Mouse (Mus musculus) limb, embryonic 14.5 days (tissue): ENCODE data around the gene Ctsc. TPM values are rescaled to one million over a fixed set of nuclear protein-coding genes. Genes with fewer than 3 reads are reported as not detected.
A peak's percentile ranks its signal among the peaks of the same experiment; 100 is the strongest.

Source experiments
- ATAC-seq: fragments of 200-750 bp; cut with Nextera tagmentation; 2 replicates; pipeline ENCODE4 v1.8.0; 2017; ENCODE audit warnings: low read depth, moderate number of reproducible peaks, moderate TSS enrichment; ENCODE audit not compliant: low FRiP score
- DNase-seq: peaks from one replicate; pipeline ENCODE4 v3.0.0-alpha.2; 2015; ENCODE audit warnings: low spot score
- H3K27ac ChIP-seq: fragments of 300-500 bp; sonication (generic); replicated peaks from 2 replicates; pipeline ENCODE4 v1.5.1; 2014; ENCODE audit warnings: low read depth, mild to moderate bottlenecking, low read length, moderate library complexity, mixed read lengths
- H3K27me3 ChIP-seq: fragments of 300-500 bp; sonication (generic); 2 replicates; pipeline ENCODE4 v1.6.1; 2014; ENCODE audit warnings: low read length, mixed read lengths; ENCODE audit not compliant: control insufficient read depth, insufficient read depth
- H3K36me3 ChIP-seq: fragments of 300-500 bp; sonication (generic); 2 replicates; pipeline ENCODE4 v1.6.1; 2014; ENCODE audit warnings: mild to moderate bottlenecking, low read length, moderate library complexity, mixed read lengths; ENCODE audit not compliant: control insufficient read depth, insufficient read depth
- H3K4me1 ChIP-seq: fragments of 300-500 bp; sonication (generic); 2 replicates; pipeline ENCODE4 v1.6.1; 2014; ENCODE audit warnings: antibody characterized with exemption, low read length, mixed read lengths; ENCODE audit not compliant: control insufficient read depth, insufficient read depth
- H3K4me2 ChIP-seq: fragments of 300-500 bp; sonication (generic); replicated peaks from 2 replicates; pipeline ENCODE4 v1.6.1; 2014; ENCODE audit warnings: low read depth, mild to moderate bottlenecking, low read length, moderate library complexity; ENCODE audit not compliant: severe bottlenecking
- H3K4me3 ChIP-seq: fragments of 300-500 bp; sonication (generic); replicated peaks from 2 replicates; pipeline ENCODE4 v1.5.1; 2014; ENCODE audit warnings: low read length
- H3K9ac ChIP-seq: fragments of 300-500 bp; sonication (generic); 2 replicates; pipeline ENCODE4 v1.6.1; 2014; ENCODE audit warnings: mild to moderate bottlenecking, low read depth, low read length, moderate library complexity; ENCODE audit not compliant: severe bottlenecking
- H3K9me3 ChIP-seq: fragments of 300-500 bp; sonication (generic); 2 replicates; pipeline ENCODE4 v1.6.1; 2016; ENCODE audit warnings: low read length; ENCODE audit not compliant: control insufficient read depth
- POLR2A ChIP-seq: fragments of 200-500 bp; IDR thresholded peaks from 2 replicates; pipeline ENCODE4 v1.8.0; 2012; ENCODE audit warnings: inconsistent platforms, mild to moderate bottlenecking, moderate library complexity, borderline replicate concordance; ENCODE audit not compliant: insufficient read depth, insufficient read length; ENCODE audit errors: extremely low read depth
- WGBS: fragments of 180-500 bp; shearing (Covaris S2); extraction: QIAGEN DNeasy Blood & Tissue Kit; methylation state at CpG from one replicate; pipeline ENCODE4 v1.1.7; 2014; 5-methylcytosine and 5-hydroxymethylcytosine counted together
- polyA plus RNA-seq, 2 experiments: library from polyadenylated mRNA; depleted of rRNA in 1 of 2; stranded (reverse) in 1 of 2; unstranded in 1 of 2; fragments of >200 nt; fragmentation: Nextera tagmentation in 1 of 2; extraction: Ambion mirVana in 1 of 2; gene quantifications; 2 replicates each; pipeline versions ENCODE4 v1.2.1 to v1.2.3; 2012 to 2014

Gene Ctsc
- polyA plus RNA-seq, 2 experiments: 19.3 to 66.9 TPM

DNA sequence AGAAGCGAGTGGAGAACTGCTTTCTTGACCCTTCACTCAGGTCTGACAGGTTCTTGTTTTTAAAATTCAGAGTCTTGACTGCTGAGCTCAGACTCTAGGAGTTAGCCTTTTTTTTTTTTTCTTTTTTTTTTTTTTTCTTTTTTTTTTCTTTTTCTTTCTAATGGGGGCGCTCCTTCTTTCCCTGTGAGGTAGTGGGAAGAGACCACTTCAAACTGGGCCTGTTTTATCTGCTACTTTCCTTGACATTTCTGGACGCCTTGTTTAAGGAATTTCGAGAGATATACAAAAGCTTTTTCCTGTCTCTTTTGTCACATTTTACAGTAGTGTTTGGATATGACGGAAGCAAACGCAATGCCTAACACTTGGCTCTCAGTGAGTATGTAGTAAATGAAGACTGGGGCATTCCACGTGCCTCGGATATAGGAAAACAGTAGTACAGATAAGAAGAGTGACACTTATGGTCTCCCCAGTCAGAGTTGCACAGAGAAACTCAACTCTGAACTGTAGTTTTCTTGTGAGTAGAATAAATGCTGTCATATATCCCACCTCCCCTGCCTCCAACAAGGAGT, 827 bp downstream of the Ctsc start:
- no peak for ATAC-seq
- no peak for DNase-seq
- 48% methylated on average over 8 of the region's 8 CpGs for WGBS

DNA sequence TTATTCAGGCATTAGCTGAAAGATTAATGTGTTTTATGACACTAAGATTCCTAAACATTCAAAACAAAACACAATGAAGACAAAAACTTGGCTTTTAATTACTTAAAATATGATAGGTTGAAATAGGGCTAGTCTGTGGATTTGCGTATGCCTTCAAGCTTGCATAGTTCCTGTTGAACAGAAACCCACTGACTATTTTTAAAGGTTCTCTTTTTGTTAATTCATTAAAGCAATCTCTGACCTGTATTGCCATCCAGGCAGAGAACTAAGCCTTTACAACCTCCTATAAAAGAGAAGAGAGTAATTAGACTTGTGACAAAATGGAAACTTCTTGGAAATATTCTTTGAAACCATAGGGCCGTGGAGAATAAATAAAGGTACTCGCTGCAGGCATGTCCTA, 7.4 kb downstream of the Ctsc start:
- H3K27ac ChIP-seq: no peak overlapping the region
- TF ChIP-seq POLR2A: no peak
- H3K4me2 ChIP-seq: no peak overlapping the region
- DNase-seq (no peak), ATAC-seq (no peak)
- H3K27me3 ChIP-seq: no peaks in the 10 kb centered on the region
- H3K36me3 ChIP-seq: no peaks in the 10 kb centered on the region
- 0 out of 2 replicates have a peak, but pooled peaks cover 3% of the 10 kb centered on the region for H3K4me1 ChIP-seq
- H3K4me3 ChIP-seq: no peak overlapping the region
- no peak overlapping the region for H3K9ac ChIP-seq
- no peaks in the 10 kb centered on the region for H3K9me3 ChIP-seq
- 53% methylated on average over 3 of the region's 3 CpGs for WGBS

More for the DNA sequence above, 827 bp downstream of the Ctsc start:
- Histone ChIP-seq H3K4me2 (peak overlapping the region; percentile 92), H3K4me3 (peak overlapping the region; percentile 51), H3K4me1 (no peaks in the 10 kb centered on the region), H3K27ac (no peak overlapping the region), H3K9ac (peak overlapping the region; percentile 58), H3K27me3 (no peaks in the 10 kb centered on the region), H3K9me3 (no peaks in the 10 kb centered on the region), H3K36me3 (no peaks in the 10 kb centered on the region)
- TF ChIP-seq POLR2A: no peak

DNA sequence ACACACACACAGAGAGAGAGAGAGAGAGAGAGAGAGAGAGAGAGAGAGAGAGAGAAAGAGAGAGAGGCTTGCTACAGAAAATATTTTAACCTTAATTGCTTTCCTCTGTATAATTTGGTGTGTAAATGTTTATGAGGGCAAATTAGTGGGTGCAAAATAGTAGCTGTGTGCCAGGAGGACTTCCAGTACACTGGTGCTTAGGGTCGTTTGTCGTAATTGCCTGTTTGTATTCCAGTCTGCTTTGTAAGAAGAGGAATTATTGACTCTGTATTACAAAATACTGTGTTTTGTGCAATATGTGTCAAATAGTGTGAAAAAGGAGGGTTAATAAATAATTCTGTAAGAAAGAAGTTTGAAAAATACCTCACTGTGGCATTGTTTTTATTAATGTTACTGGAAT, 13.2 kb downstream of the Ctsc start:
- WGBS: 7% methylated on average over 2 of the region's 2 CpGs
- no peaks in the 10 kb centered on the region for H3K9me3 ChIP-seq
- H3K4me1 ChIP-seq: peaks cover 7% of the 10 kb centered on the region; the same call in 1 of the 2 replicates
- H3K27ac ChIP-seq: no peak overlapping the region
- no peak overlapping the region for H3K9ac ChIP-seq
- no peak for TF ChIP-seq POLR2A
- DNase-seq: no peak
- no peak overlapping the region for H3K4me2 ChIP-seq
- H3K4me3 ChIP-seq: no peak overlapping the region
- no peaks in the 10 kb centered on the region for H3K27me3 ChIP-seq
- ATAC-seq: no peak
- no peaks in the 10 kb centered on the region for H3K36me3 ChIP-seq

DNA sequence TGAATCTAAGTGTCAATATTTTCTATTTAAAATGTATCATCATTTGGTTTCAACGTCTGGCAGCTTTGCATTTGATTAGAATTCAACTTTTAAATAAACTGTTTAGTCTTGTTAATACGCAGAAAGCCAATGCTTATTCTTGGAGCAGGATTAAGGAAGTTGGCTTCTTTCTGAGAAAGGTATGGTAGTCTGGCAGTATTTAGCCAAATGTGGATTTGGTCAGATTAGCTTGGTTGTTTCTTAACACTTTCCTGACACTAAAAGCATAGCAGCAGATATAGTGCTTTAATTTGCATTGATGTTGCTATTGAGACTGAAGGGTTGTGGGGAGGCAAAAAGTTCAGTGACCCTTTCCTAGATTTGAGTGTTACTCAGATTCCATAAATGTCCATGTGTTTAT, 14.2 kb downstream of the Ctsc start:
- no peaks in the 10 kb centered on the region for H3K27me3 ChIP-seq
- H3K4me3 ChIP-seq: no peak overlapping the region
- no peak overlapping the region for H3K9ac ChIP-seq
- no peak overlapping the region for H3K4me2 ChIP-seq
- 65% methylated on average over 2 of the region's 2 CpGs for WGBS
- TF ChIP-seq POLR2A: no peak
- H3K4me1 ChIP-seq: peaks cover 7% of the 10 kb centered on the region; the same call in 1 of the 2 replicates
- no peak overlapping the region for H3K27ac ChIP-seq
- H3K36me3 ChIP-seq: no peaks in the 10 kb centered on the region
- H3K9me3 ChIP-seq: no peaks in the 10 kb centered on the region
- ATAC-seq (no peak), DNase-seq (no peak)

DNA sequence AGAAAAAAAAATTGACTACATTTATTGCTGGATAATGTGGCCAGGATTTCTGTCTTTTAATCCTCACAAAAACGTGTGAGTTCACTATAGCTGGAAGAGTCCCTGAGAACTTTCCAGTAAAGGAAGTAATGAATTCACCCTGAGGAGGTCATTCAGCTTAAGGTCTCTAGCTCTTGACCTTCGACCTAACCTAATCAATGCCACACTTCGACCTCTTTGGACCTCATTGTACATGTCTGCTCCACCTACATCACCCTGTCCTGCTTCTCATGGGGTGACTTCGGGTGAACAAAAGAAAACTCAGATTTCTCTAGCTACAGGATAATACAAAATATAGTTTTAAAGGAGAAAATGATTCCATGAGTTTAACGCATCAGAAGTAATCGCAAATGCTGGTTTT, 16.0 kb downstream of the Ctsc start:
- TF ChIP-seq POLR2A: no peak
- ATAC-seq: no peak
- H3K4me3 ChIP-seq: no peak overlapping the region
- no peak for DNase-seq
- H3K4me1 ChIP-seq: peaks cover 7% of the 10 kb centered on the region; the same call in 1 of the 2 replicates
- H3K9ac ChIP-seq: no peak overlapping the region
- H3K27me3 ChIP-seq: no peaks in the 10 kb centered on the region
- H3K27ac ChIP-seq: no peak overlapping the region
- H3K9me3 ChIP-seq: no peaks in the 10 kb centered on the region
- WGBS: 51% methylated on average over 6 of the region's 6 CpGs
- H3K4me2 ChIP-seq: no peak overlapping the region
- H3K36me3 ChIP-seq: no peaks in the 10 kb centered on the region
